8 mouse cellular contexts compared by ENCODE assay signal in the genomic region with DNA sequence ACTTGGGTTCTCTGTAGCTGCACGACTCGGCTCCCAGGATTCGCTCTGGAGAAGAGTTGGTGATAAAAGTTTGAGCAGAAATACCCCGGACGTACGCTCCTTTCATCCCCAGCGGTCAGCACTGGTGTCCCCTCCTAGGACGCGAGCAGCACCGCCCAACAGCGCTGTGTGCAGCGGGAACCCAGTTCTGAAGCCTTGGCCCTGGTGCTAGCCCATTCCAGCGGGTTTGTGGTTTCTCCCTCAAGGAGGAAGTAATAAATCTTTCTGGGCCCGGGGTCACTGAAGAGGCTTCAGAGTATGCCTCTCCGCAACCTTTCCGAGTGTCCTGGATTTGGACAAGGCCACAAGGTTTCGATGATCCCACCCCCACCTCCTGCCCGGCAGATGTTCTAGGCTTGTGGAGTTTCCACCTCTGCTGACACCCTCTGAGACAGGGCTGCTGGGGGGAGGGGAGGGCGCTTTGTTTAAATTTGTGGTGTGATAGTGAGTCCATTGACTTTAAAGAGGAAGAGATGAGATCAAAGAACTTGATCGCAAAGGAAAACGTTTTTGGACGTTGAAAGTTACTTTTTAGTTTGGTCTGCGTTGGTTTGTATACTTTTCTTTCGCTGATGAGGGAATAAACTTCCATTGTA. TPM values are rescaled to one million over a fixed set of nuclear protein-coding genes. Genes with fewer than 3 reads are reported as not detected.
DNase-seq lines count a peak whose midpoint lies in the region; ATAC-seq and TF ChIP-seq lines count a peak whose summit lies in the region.

No protein-coding gene starts in this region.

- no peak overlapping the region for H3K27ac ChIP-seq in cortical plate, adult 2 months (ENCODE audit: insufficient read depth, low read length)

- no peak for TF ChIP-seq POLR2A in cortical plate, adult 2 months (IDR thresholded peaks at IDR 0.05; ENCODE audit: extremely low read depth, insufficient read depth, low read length)

- H3K4me1 ChIP-seq in cortical plate, adult 2 months (ENCODE audit: control insufficient read depth, insufficient read depth, low read length) = peaks cover 2% of the 10 kb centered on the region; the same call in 1 of the 2 replicates

- 0 out of 2 replicates have a peak, but pooled peaks have one; percentile 17 for ATAC-seq in megakaryocyte, adult 5-6 weeks (ENCODE audit: poor library complexity, severe bottlenecking)

- intact Hi-C loops in gastrocnemius, postnatal 14 days (cut with DNase I; ENCODE audit: low total_unique reads) = loop anchor here (5.0 kb wide), 1 partner anchor 665 kb away; no protein-coding TSS in a partner anchor

- DNase-seq in gastrocnemius, postnatal 14 days = peak; percentile 24
- DNase-seq in gastrocnemius, postnatal 10 days = no peak
- DNase-seq in heart, postnatal 4 days = peak; percentile 45
- DNase-seq in kidney, postnatal 36 days = peak; percentile 68 to 73
- peak; percentile 51 for DNase-seq in testis, postnatal 10 days (ENCODE audit: low spot score)
- no peak for DNase-seq in frontal cortex, postnatal 25 days (ENCODE audit: low spot score in 2 of 2)

- TF ChIP-seq CTCF in cortical plate, adult 2 months (IDR thresholded peaks at IDR 0.05; ENCODE audit: extremely low read depth, insufficient read depth, low read length) = no peak

- peak overlapping the region; percentile 92 for H3K4me3 ChIP-seq in cortical plate, adult 2 months (ENCODE audit: insufficient read depth, low read length)

RNA-seq across cellular contexts. Expression of a gene that starts 1.2 kb away (rescaled TPM):
- total RNA-seq in gastrocnemius, postnatal 14 days (2021) = 1 to 10 TPM; 1.6 to 3.1 TPM
- 1 to 10 TPM; 3.9 to 4.2 TPM for total RNA-seq in gastrocnemius, postnatal 10 days (2021)
- polyA plus RNA-seq in cortical plate, adult 2 months (2012; rRNA removed) = 33.5 and 35.0 TPM in 2 replicates
- 1 to 10 TPM; 3.8 to 4.1 TPM for total RNA-seq in heart, postnatal 4 days (2021)
- 0.02 TPM in 1 of 2 replicates, not detected in the other for total RNA-seq in megakaryocyte, adult 5-6 weeks (2015)
- total RNA-seq in megakaryocyte, adult 5-6 weeks (2017) = not detected in 2 replicates

Comparison
In these comparisons a context has a peak if more than half of its experiments do, and no peak if none do; other contexts are left out.
1. DNase-seq: peak in gastrocnemius, postnatal 14 days (single experiment), heart, postnatal 4 days (single experiment), kidney, postnatal 36 days (2 of 2) and testis, postnatal 10 days (single experiment); none in gastrocnemius, postnatal 10 days (single experiment) and frontal cortex, postnatal 25 days (0 of 2).